Mouse (Mus musculus): ENCODE measurements at regions not wholly inside any gene's neighbourhood (a gene's known extent, or its start where the extent isn't known, plus 50 kb on each side); places are given as distances from the start of the nearest gene placed in this dataset.

DNA sequence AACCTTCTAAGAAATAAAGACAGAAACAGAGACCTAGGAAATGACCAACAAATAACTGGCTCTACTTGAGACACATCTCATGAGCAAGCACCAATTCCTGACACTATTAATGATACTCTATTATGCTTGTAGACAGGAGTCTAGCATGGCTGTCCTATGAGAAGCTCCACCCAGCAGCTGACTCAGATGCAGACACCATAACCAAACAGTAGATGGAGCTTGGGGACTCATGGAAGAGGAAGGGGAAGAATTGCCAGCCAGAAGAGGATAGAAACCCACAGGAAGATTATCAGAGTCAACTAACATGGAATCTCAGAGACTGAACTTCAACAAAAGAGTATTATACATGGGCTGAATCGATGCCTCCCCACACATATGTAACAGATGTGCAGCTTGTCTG, 662.5 kb upstream of the Ncam2 start:
- TF ChIP-seq CTCF (IDR thresholded peaks at IDR 0.05): peak; percentile 53
- TF ChIP-seq POLR2A (IDR thresholded peaks at IDR 0.05; ENCODE audit: insufficient read depth, low read depth, low read length): no peak
- no peak for TF ChIP-seq EP300 (IDR thresholded peaks at IDR 0.05; ENCODE audit: insufficient read depth, low read depth, low read length)

Data from heart, adult 2 months (tissue).